Mouse (Mus musculus): ENCODE data around the gene Gm5724. TPM values are rescaled to one million over a fixed set of nuclear protein-coding genes. Genes with fewer than 3 reads are reported as not detected.

Gm5724 gene
- not detected in 2 replicates for polyA plus RNA-seq (2012; rRNA removed)

DNA sequence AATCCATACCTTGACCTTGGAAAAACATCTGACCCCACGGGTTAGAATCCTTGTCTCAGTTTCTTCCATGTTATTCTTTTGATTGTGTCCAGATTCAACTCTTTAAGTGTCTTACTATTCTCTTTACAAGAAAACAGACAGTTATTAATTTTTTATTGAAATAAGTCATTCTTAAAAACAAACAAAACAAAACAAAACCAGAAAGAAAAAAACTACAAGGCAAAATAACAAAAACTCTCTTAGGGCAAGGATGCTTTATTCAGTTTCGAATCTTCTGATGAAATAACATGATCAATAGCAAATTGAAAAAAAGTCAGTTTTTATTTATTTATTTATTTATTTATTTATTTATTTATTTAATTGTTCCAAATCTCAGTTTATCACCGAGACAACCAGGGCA, at the start of gene Gm5724:
Gene Gm5724, minus strand, starts transcription at position 101 of the 400 bp plus-strand sequence.

Other genes with a start within 250 kb of the Gm5724 start
- gene Slco1c1, start 249.4 kb downstream of the Gm5724 start, polyA plus RNA-seq (2012; rRNA removed), result 0.02 TPM in 1 of 2 replicates, not detected in the other
- gene Slco1b2, start 144.3 kb downstream of the Gm5724 start, polyA plus RNA-seq (2012; rRNA removed), result 24.4 and 39.9 TPM in 2 replicates
- 0.01 and 0.02 TPM in 2 replicates for gene Slco1a4, start 82.4 kb upstream of the Gm5724 start, polyA plus RNA-seq (2012; rRNA removed)
- 0.22 and 0.56 TPM in 2 replicates for gene Slco1a1, start 173.2 kb upstream of the Gm5724 start, polyA plus RNA-seq (2012; rRNA removed)
- gene Gm6614, start 237.6 kb upstream of the Gm5724 start, polyA plus RNA-seq (2012; rRNA removed), result 0.01 and 0.02 TPM in 2 replicates

Measured in liver, embryonic 18 days (tissue).